Mouse (Mus musculus): Measurements from ENCODE around the gene Foxa1. TPM values are rescaled to one million over a fixed set of nuclear protein-coding genes. Genes with fewer than 3 reads are reported as not detected.

Foxa1 gene
- polyA plus RNA-seq, 1 experiment, result not detected

- Histone ChIP-seq H3K27ac (ENCODE audit: insufficient read depth, low read length) (no peak overlapping the region), H3K4me1 (ENCODE audit: control insufficient read depth, insufficient read depth, low read length) (no peaks in the 10 kb centered on the region), H3K4me3 (ENCODE audit: insufficient read depth, low read length) (no peak overlapping the region)
- TF ChIP-seq CTCF (IDR thresholded peaks at IDR 0.05; ENCODE audit: extremely low read depth, insufficient read depth, low read length), result no peak
- no peak for TF ChIP-seq POLR2A (IDR thresholded peaks at IDR 0.05; ENCODE audit: extremely low read depth, insufficient read depth, low read length)
These were observed 11.7 kb downstream of the Foxa1 start for GRCm38 (mm10) chr12:57534879-57535611.

DNA sequence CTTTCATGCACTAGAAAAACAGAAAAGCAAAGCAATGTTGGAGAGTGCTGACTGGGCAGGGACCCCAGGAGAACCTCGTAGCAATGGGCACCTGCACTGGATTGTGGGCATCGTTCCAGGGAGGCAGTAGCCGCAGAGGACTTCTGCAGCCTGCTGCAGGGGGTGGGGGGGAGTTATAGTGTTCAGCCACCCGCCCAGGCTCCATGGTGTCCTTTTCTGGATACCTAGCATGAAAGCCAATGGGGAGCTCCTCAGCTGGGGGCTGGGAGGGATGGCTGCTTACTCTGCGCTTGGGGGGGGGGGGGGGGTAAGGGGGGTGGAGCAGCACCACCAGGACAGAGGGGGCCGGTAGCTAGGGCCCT lies 12.2 kb downstream of the Foxa1 start:
- H3K4me3 ChIP-seq (ENCODE audit: insufficient read depth, low read length), result no peak overlapping the region
- H3K4me1 ChIP-seq (ENCODE audit: control insufficient read depth, insufficient read depth, low read length), result no peaks in the 10 kb centered on the region
- TF ChIP-seq CTCF (IDR thresholded peaks at IDR 0.05; ENCODE audit: extremely low read depth, insufficient read depth, low read length), result no peak
- H3K27ac ChIP-seq (ENCODE audit: insufficient read depth, low read length), result no peak overlapping the region

- TF ChIP-seq POLR2A (IDR thresholded peaks at IDR 0.05; ENCODE audit: extremely low read depth, insufficient read depth, low read length), result no peak
- no peak for TF ChIP-seq CTCF (IDR thresholded peaks at IDR 0.05; ENCODE audit: extremely low read depth, insufficient read depth, low read length)
These were observed 16.2 kb downstream of the Foxa1 start for GRCm38 (mm10) chr12:57530474-57530873.

DNA sequence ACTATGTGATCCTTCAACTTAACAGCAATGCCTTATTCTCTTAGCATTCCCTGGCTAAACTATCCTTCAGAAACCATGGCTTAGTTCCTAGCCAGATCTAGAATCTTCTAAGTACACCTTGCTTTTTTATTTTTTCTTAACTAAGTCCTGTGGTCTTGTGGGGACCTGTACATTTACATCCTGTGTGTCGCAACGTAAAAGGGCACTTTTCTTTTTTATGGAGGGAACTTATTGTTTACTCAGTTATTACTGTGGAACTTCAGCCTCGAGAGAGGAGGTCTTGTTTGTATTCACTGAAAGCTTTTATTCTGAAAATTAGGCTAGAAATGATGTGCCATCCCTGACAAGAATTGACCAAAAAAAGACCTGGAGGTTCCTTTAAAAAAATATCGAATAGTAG lies 18.4 kb downstream of the Foxa1 start:
- no peaks in the 10 kb centered on the region for H3K4me1 ChIP-seq (ENCODE audit: control insufficient read depth, insufficient read depth, low read length)
- no peak overlapping the region for H3K27ac ChIP-seq (ENCODE audit: insufficient read depth, low read length)
- no peak overlapping the region for H3K4me3 ChIP-seq (ENCODE audit: insufficient read depth, low read length)
- TF ChIP-seq POLR2A (IDR thresholded peaks at IDR 0.05; ENCODE audit: extremely low read depth, insufficient read depth, low read length) (no peak), CTCF (IDR thresholded peaks at IDR 0.05; ENCODE audit: extremely low read depth, insufficient read depth, low read length) (no peak)

More at GRCm38 (mm10) chr12:57530474-57530873, 16.2 kb downstream of the Foxa1 start:
- no peak overlapping the region for H3K4me3 ChIP-seq (ENCODE audit: insufficient read depth, low read length)
- no peak overlapping the region for H3K27ac ChIP-seq (ENCODE audit: insufficient read depth, low read length)
- no peaks in the 10 kb centered on the region for H3K4me1 ChIP-seq (ENCODE audit: control insufficient read depth, insufficient read depth, low read length)

- Histone ChIP-seq H3K4me3 (ENCODE audit: insufficient read depth, low read length) (no peak overlapping the region), H3K27ac (ENCODE audit: insufficient read depth, low read length) (no peak overlapping the region), H3K4me1 (ENCODE audit: control insufficient read depth, insufficient read depth, low read length) (no peaks in the 10 kb centered on the region)
- TF ChIP-seq POLR2A (IDR thresholded peaks at IDR 0.05; ENCODE audit: extremely low read depth, insufficient read depth, low read length), result no peak
- TF ChIP-seq CTCF (IDR thresholded peaks at IDR 0.05; ENCODE audit: extremely low read depth, insufficient read depth, low read length), result no peak
These were observed 30.9 kb downstream of the Foxa1 start for GRCm38 (mm10) chr12:57515702-57516377.

GRCm38 (mm10) chr12:57514552-57514951 lies 32.2 kb downstream of the Foxa1 start:
- Histone ChIP-seq H3K4me1 (ENCODE audit: control insufficient read depth, insufficient read depth, low read length) (no peaks in the 10 kb centered on the region), H3K27ac (ENCODE audit: insufficient read depth, low read length) (no peak overlapping the region)
- TF ChIP-seq POLR2A (IDR thresholded peaks at IDR 0.05; ENCODE audit: extremely low read depth, insufficient read depth, low read length) (no peak), CTCF (IDR thresholded peaks at IDR 0.05; ENCODE audit: extremely low read depth, insufficient read depth, low read length) (no peak)

GRCm38 (mm10) chr12:57511560-57511959 lies 35.2 kb downstream of the Foxa1 start:
- Histone ChIP-seq H3K4me1 (ENCODE audit: control insufficient read depth, insufficient read depth, low read length) (no peaks in the 10 kb centered on the region), H3K27ac (ENCODE audit: insufficient read depth, low read length) (no peak overlapping the region), H3K4me3 (ENCODE audit: insufficient read depth, low read length) (no peak overlapping the region)
- TF ChIP-seq POLR2A (IDR thresholded peaks at IDR 0.05; ENCODE audit: extremely low read depth, insufficient read depth, low read length) (no peak), CTCF (IDR thresholded peaks at IDR 0.05; ENCODE audit: extremely low read depth, insufficient read depth, low read length) (no peak)

More at GRCm38 (mm10) chr12:57514552-57514951, 32.2 kb downstream of the Foxa1 start:
- H3K4me3 ChIP-seq (ENCODE audit: insufficient read depth, low read length), result no peak overlapping the region

- TF ChIP-seq CTCF (IDR thresholded peaks at IDR 0.05; ENCODE audit: extremely low read depth, insufficient read depth, low read length) (no peak), POLR2A (IDR thresholded peaks at IDR 0.05; ENCODE audit: extremely low read depth, insufficient read depth, low read length) (no peak)
- H3K4me1 ChIP-seq (ENCODE audit: control insufficient read depth, insufficient read depth, low read length), result no peaks in the 10 kb centered on the region
- no peak overlapping the region for H3K4me3 ChIP-seq (ENCODE audit: insufficient read depth, low read length)
- no peak overlapping the region for H3K27ac ChIP-seq (ENCODE audit: insufficient read depth, low read length)
These were observed 35.6 kb downstream of the Foxa1 start for GRCm38 (mm10) chr12:57511127-57511526.

- no peak overlapping the region for H3K4me3 ChIP-seq (ENCODE audit: insufficient read depth, low read length)
- no peak overlapping the region for H3K27ac ChIP-seq (ENCODE audit: insufficient read depth, low read length)
- H3K4me1 ChIP-seq (ENCODE audit: control insufficient read depth, insufficient read depth, low read length), result no peaks in the 10 kb centered on the region
- TF ChIP-seq CTCF (IDR thresholded peaks at IDR 0.05; ENCODE audit: extremely low read depth, insufficient read depth, low read length) (no peak), POLR2A (IDR thresholded peaks at IDR 0.05; ENCODE audit: extremely low read depth, insufficient read depth, low read length) (no peak)
These were observed 37.0 kb downstream of the Foxa1 start for GRCm38 (mm10) chr12:57509726-57510125.

DNA sequence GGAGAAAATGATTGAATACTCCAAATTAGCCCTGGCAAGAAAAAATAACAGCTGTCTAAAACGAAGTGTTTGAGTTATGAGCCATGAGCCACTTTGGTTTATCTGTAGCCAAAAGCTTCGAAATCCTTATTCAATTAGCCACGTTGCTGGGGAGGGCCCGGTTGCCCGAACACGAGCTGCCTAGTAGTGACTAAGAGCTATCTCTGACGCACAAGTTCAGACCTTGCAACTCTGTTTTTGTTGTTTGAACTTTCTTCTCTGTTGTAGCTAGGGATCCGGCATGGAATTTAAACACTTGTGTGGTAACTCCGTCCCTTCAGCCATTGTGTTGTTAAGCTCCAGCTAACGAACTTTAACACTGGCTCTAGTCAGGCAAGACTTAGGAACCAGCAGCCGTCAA lies 37.8 kb downstream of the Foxa1 start:
- Histone ChIP-seq H3K27ac (ENCODE audit: insufficient read depth, low read length) (no peak overlapping the region), H3K4me3 (ENCODE audit: insufficient read depth, low read length) (no peak overlapping the region), H3K4me1 (ENCODE audit: control insufficient read depth, insufficient read depth, low read length) (no peaks in the 10 kb centered on the region)
- no peak for TF ChIP-seq POLR2A (IDR thresholded peaks at IDR 0.05; ENCODE audit: extremely low read depth, insufficient read depth, low read length)
- TF ChIP-seq CTCF (IDR thresholded peaks at IDR 0.05; ENCODE audit: extremely low read depth, insufficient read depth, low read length), result no peak

Data from cortical plate, adult 2 months (tissue).